Mouse (Mus musculus) lung, postnatal 14 days (tissue): Measurements from ENCODE around the gene Hc.

Experiments
- DNase-seq: peaks from one replicate; pipeline ENCODE4 v3.0.0; 2021

The Hc gene

GRCm38 (mm10) chr2:35057243-35057642 lies 4.0 kb downstream of the Hc start:
- no peak for DNase-seq

GRCm38 (mm10) chr2:35048851-35049250 lies 12.4 kb downstream of the Hc start:
- DNase-seq, result peak; percentile 65

GRCm38 (mm10) chr2:35044956-35045355 lies 16.3 kb downstream of the Hc start:
- DNase-seq, result peak; percentile 39

- DNase-seq, result no peak
Observed at GRCm38 (mm10) chr2:35038580-35039375, 22.5 kb downstream of the Hc start.

- DNase-seq, result no peak
Observed at GRCm38 (mm10) chr2:35024646-35025154, 36.5 kb downstream of the Hc start.

- DNase-seq, result no peak
Observed at GRCm38 (mm10) chr2:35021806-35022205, 39.4 kb downstream of the Hc start.

- peak; percentile 21 for DNase-seq
Observed at GRCm38 (mm10) chr2:35015861-35016260, 45.4 kb downstream of the Hc start.

GRCm38 (mm10) chr2:35011649-35012048 lies 49.6 kb downstream of the Hc start:
- no peak for DNase-seq

GRCm38 (mm10) chr2:34998956-34999355 lies 62.3 kb downstream of the Hc start:
- no peak for DNase-seq

GRCm38 (mm10) chr2:34996506-34996905 lies 64.7 kb downstream of the Hc start:
- DNase-seq, result no peak

GRCm38 (mm10) chr2:34993696-34994356 lies 67.4 kb downstream of the Hc start:
- DNase-seq, result no peak

GRCm38 (mm10) chr2:34992729-34993695 lies 68.2 kb downstream of the Hc start:
- DNase-seq, result no peak

GRCm38 (mm10) chr2:34991966-34992365 lies 69.3 kb downstream of the Hc start:
- no peak for DNase-seq

- DNase-seq, result no peak
Observed at GRCm38 (mm10) chr2:34989749-34990148, 71.5 kb downstream of the Hc start.

GRCm38 (mm10) chr2:34987595-34987994 lies 73.6 kb downstream of the Hc start:
- DNase-seq, result no peak

GRCm38 (mm10) chr2:34984885-34985284 lies 76.4 kb downstream of the Hc start:
- no peak for DNase-seq

- DNase-seq, result no peak
Observed at GRCm38 (mm10) chr2:34982906-34983698, 78.1 kb downstream of the Hc start.

- DNase-seq, result no peak
Observed at GRCm38 (mm10) chr2:34982096-34982724, 79.0 kb downstream of the Hc start.

GRCm38 (mm10) chr2:34979459-34980011 lies 81.7 kb downstream of the Hc start:
- DNase-seq, result no peak

GRCm38 (mm10) chr2:34978226-34978625 lies 83.0 kb downstream of the Hc start:
- DNase-seq, result no peak

- no peak for DNase-seq
Observed at GRCm38 (mm10) chr2:34976945-34977658, 84.1 kb downstream of the Hc start.
